Mouse (Mus musculus): ENCODE data around the gene Phf1. TPM values are rescaled to one million over a fixed set of nuclear protein-coding genes. Genes with fewer than 3 reads are reported as not detected.

Gene Phf1
- total and polyA plus RNA-seq, 3 experiments, result 35.2 to 202 (median 36.4) TPM

DNA sequence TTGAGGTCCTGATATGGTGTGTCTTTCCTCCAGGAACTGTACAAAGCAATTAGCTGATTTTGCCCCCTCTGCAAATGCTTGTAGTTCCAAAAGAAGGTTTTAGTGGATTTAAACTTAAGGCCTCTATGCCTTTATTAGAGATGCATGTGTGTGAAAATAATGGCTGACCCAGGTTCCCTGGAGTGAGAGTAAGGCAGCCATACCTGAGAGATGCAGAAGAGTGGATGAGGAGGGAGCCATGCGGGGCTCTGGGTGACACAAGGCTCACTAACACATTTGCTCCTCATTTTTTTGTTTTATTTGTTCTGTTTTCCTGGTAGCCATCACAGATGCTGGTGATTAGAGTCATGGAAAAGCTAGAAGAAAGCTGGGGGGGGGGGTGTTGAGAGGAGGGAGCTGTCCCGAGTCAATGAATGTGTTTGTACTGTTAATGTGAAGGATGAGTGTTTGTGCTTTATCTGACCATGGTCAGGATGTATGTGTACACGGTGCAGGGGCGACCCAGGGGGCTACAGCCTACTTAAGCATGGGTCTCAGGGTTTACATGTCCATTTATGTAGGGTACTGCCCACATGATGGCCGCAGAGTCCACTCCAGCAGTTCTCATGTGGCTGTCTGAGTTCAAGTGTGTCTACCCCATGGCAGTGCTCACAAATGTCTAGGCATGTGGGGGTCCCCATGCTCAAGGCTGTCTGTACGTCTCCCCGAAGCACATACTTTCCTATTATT is 17.9 kb downstream of the Phf1 start:
- no peak for DNase-seq

DNA sequence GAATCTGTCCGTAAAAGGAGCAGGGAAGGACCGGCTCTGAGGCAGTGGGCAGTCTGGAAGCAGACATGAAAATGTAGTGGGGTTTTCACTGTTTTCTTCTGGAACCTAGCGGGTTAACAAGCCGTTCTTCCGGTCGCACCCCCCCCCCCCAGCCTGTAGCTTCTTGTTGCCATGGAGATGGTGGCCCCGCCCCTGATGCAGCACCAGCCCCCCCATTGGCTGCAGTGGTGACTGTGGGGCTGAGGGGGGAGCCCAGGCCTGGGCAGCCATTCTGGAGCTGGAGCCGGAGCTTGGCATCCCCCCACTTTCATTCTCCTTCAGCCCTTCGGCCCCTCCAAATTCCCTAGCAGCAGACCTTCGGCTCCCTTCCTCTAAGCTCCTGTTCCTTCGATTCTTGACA is 18.6 kb downstream of the Phf1 start:
- DNase-seq, result peak; percentile 69

DNA sequence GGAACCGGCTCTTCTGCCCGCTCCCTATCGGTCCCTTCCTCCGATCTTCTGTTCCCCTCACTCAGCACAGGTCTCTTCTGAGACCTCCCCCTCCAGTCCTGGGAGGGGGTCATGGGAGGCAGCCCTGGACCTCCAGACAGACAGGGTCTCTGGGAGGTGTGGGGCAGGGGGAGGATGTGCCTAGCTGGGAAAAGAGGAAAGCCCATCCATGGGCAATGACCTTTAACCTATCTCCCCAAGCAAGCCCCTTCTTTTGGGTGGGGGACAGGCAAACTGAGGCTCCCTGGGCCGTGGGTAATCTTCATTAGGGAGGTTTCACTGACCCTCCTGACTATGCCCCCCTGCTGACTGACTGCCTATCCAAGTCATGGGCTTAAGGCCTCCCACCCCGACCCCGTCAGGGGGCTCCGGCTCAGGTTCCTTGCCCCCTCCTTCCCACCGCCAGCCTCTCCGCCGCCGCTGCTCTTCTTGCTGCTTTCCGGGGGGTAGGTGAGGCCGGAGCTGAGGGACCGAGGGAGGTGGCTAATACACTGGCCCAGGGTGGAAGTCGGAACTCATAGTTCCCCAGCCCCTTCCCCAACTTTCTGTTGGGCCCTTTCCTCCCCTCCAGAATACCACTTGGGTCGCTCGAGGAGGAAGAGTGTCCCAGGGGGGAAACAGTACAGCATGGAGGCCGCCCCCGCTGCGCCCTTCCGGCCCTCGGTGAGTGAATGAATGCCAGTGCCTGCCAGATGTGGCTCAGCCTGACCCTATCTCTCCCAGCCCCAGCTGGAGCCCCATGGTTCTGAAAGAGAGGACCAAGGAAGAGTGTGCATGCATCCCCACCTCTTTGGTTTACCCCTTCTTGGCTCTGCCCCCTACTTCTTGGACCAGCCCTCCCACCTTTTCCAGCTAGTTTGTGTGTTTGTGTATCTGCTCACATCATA is 19.4 kb downstream of the Phf1 start:
- no peak for DNase-seq

DNA sequence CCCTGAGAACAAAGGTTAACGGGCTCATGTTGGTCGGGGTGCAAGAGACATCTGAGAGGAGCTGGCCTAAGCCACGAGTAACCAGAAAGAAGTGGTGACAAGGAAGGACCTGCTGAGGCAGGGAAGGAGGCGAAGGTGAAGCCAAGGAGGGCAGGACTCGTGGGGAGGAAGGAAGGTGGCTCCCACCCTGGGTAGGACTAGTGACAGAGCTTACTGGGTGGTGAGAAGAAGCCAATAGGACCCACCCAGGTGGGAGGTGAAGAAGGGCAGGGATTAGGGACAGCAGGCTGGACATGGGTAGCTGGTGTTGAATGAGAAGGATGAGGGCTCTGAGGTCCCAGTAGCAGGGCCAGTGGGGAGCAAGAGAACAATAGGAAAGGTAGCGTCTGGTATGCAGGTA is 20.3 kb downstream of the Phf1 start:
- DNase-seq, result no peak

DNA sequence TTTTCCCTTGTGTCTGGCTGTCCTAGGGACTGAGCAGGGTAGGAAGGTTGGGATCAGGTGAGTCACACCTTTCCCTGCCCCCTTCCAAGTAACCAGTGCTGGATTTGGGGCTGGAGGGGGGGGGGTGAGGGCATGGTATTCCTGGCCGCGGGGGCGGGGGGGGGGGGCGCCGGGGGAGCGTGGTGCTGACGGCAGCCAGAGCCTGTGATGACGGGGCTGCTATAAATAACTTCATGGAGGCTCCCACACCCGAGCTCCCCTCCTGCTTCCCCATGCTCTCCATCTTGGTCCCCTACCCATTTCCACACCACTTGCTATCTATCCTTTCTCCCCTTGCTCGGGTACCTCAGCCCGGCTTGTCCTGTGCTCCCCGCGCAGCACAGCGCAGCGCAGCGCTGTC is 20.9 kb downstream of the Phf1 start:
- peak; percentile 7 for DNase-seq

DNA sequence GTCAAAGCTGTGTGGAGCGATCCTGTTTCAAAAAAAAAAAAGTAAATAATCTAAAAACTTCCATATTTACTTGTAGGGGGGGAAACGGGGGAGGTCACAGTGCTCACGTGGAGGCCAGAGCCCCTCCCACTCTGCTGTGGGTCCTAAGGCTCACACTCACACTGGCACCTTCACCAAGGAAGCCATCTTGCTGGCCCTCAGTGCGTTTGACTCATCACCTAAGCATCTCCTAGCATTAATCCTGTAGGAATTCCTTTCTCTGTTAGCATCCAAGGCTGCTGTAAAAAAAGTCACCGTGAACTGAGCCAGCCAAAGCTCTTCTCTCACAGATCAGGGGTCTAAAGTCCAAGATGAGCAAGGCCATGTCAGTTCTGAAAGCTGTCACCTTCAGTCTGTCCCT is 23.5 kb downstream of the Phf1 start:
- DNase-seq, result peak; percentile 33

DNA sequence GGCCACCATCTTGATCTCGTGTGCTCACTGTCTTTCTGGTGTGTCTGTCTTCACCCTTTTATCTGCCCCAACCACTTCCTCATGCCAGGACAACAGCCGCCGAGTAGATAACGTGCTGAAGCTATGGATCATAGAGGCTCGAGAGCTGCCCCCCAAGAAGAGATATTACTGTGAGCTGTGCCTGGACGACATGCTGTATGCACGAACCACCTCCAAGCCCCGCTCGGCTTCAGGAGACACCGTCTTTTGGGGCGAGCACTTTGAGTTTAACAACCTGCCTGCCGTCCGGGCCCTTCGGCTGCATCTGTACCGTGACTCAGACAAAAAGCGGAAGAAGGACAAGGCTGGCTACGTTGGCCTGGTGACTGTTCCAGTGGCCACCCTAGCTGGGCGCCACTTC is 24.0 kb downstream of the Phf1 start:
- DNase-seq, result peak; percentile 35

DNA sequence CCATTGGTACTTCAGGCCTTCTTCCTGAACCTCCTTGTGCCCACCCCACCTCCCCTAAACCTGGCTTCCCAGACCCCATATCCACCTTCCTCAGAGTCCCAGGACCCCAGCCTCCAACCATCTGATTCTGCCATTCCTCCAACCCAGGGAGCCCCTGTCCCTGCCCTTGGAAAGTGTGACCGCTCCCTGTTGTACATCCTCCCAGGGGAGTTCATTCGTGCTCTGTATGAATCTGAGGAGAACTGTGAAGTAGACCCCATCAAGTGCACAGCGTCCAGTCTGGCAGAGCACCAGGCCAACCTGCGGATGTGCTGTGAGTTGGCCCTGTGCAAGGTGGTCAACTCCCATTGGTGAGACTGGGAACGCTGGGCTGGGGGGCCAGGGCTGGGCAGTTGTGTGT is 25.0 kb downstream of the Phf1 start:
- no peak for DNase-seq

DNA sequence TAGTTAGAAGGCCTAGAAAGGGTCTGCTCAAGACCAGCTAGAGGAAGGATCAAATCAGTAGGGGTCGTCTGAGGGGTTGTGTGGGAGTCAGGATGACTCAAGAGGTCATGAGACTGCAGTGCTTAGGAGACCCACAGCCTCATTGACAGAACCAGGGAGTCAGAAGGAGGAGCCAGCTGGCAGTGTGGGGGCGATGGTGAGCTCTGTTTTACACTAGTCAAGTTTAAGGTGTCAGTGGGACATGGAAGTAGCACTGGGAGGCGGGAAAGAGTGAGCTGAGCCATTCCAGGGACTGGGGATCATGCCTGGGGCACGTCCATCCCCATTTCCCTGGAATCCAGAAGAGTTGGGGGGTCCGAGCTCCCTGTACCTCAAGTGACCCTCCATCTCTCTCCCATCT is 26.0 kb downstream of the Phf1 start:
- no peak for DNase-seq

DNA sequence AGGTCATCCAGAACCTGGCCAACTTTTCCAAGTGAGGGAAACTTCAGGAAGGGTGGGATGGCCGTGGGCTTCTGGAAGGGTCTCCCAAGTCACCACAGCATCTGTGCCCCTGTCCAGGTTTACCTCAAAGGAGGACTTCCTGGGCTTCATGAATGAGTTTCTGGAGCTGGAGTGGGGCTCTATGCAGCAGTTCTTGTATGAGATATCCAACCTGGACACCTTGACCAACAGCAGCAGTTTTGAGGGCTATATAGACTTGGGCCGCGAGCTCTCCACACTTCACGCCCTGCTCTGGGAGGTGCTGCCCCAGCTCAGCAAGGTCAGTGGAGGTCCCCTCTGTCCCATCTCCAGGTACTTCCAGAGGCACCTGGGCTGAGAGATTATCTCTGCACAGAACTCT is 27.0 kb downstream of the Phf1 start:
- no peak for DNase-seq

DNA sequence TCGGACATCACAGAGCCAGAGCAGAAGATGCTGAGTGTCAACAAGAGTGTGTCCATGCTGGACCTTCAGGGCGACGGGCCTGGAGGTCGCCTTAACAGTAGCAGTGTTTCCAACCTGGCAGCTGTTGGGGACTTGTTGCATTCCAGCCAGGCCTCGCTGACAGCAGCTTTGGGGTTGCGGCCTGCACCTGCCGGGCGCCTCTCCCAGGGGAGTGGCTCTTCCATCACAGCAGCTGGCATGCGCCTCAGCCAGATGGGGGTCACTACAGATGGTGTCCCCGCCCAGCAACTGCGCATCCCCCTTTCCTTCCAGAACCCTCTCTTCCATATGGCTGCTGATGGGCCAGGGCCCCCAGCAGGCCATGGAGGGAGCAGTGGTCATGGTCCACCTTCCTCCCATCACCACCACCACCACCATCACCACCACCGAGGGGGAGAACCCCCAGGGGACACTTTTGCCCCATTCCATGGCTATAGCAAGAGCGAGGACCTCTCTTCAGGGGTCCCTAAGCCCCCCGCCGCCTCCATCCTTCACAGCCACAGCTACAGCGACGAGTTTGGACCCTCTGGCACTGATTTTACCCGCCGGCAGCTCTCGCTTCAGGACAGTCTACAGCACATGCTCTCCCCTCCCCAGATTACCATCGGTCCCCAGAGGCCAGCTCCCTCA is 28.9 kb downstream of the Phf1 start:
- no peak for DNase-seq

DNA sequence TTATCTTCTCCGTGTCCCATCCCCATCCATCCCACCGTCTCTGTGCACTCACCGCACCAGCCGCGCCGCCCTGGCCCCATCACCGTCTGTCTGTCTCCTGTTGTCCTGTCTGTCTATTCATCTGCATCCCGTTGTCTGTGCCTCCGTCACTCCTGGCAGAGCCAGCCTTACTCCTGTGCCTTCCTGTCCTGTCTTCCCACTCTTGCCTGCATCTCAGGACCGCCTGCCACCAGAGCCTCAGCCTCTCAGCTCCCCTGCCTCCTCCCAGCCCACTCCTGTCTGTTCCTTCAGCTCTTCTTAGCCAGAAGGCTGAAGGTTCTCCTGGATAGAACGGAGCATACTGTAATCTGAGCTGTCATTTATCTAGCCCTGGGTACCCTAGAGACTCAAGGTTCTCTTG is 34.1 kb downstream of the Phf1 start:
- DNase-seq, result no peak

DNA sequence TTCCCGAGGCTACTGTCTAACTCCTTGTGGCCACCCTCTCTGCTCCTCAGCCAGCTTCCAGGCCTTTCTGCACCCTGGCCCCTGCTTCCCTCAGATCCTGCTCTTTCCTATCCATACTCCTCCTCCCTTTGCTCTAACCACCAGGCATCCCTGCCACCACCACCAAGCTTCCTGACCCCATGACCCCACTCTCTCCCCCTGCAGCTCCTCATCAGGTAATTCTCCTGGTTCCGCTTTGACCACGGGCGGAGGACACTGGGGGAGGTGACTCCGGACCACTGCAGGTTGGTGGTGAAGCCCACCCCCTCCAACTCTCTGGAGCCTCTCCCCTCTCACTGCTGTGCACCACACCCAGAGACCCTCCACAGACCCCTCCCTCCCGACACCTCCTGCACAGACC is 34.6 kb downstream of the Phf1 start:
- no peak for DNase-seq

DNA sequence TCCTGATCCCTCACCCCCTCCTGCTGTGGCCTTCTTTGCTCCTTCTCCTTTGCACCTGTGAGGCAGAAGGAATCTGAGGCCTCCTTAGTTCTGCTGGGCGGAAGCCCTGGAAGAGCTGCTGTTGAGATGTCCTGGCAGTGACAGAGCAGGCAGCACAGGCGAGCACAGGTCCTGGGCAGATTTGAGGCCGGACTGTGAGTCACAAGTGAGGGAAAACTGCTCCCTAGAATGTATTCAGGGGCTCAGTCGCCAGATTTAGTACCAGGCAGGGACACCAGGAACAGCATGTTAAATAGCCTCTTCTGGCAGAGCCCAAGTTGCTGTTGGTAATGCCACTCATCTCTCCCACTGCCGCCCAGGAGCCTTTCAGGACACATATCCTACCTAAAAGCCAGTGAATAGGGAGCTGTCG is 35.4 kb downstream of the Phf1 start:
- DNase-seq, result no peak

DNA sequence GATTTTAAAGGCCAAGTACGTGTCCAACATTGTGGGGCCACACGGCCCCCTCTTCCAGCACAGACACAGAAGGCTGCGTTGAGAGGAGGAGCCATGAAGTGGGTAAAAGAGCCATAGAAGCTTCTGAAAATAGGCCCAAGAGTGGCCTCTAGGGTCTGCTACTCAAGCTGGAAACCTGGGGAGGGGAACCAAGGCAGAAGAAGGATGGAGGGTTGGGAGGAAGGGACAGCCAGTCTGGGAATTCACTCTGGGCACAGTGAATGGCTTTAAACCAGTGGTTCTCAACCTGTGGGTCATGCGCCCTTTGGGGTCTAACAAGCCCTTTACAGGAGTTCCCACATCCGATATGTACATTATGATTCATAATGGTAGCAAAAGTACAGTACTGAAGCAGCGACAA is 36.4 kb downstream of the Phf1 start:
- DNase-seq, result no peak

DNA sequence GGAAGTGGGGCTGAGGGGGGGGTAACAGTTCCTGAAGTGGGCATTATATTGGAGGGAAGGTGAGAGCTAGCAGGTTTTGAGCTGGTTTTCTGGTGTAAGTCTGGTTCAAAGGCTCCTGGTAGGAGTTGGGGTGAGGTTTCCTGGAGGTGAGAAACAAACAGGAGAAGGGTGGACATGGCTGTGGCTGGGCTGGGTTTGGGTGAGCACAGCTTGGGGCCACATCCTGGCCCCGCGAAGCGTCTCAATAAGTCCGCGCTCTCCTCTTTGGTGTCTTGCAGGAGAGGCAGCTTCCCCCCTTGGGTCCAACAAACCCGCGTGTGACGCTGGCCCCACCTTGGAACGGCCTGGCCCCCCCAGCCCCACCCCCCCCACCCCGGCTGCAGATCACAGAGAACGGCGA is 37.4 kb downstream of the Phf1 start:
- DNase-seq, result no peak

DNA sequence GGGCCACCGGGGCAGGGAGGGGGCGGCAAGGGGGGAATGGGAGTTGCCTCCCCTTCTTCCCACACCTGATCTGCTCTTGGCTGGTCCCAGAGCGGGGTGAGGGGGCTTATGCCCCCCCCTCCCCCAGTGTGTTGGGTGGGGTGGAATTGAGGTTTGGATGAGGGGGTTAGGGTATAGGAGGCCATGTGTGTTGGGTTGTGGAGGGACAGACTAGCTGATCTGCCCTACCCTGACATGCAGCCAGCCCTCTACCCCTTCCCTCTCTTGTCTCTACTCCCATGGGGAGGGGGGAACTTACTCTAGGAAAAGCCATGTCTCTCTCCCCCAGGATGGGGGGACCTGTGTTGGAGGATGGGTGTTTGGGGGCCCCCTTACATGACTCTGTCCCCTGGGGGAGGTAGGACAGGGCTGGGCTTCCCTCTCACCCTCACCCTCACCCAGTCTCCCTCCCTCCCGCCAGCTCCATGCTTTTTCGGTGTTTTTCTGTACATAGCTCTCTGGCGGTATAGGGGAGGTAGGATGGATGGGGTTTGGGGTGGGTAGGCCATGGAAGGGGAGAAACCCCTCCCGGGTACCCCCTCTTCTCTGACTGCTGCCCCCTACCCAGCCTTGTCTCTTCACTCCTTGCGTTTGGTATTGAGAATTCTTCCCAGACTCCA is 38.5 kb downstream of the Phf1 start:
- no peak for DNase-seq

DNA sequence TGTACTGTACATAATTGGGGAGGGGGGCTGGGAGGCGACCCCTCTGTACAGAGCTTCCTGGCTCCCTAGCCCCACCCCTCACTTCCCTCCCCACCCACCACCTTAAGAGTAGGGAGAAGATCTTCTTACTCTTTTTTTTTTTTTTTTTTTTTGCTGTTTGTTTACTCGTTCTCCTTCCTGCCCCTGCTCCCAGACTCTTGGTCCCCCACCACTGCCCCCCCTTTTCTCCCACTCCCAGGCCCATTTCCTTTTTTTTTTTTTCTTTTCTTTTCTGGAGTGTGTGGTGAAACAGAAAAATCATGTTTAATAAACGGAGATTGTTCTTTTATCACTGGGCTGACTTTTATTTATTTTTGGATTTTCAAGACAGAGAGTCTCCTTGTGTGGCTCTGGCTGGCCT is 39.3 kb downstream of the Phf1 start:
- no peak for DNase-seq

DNA sequence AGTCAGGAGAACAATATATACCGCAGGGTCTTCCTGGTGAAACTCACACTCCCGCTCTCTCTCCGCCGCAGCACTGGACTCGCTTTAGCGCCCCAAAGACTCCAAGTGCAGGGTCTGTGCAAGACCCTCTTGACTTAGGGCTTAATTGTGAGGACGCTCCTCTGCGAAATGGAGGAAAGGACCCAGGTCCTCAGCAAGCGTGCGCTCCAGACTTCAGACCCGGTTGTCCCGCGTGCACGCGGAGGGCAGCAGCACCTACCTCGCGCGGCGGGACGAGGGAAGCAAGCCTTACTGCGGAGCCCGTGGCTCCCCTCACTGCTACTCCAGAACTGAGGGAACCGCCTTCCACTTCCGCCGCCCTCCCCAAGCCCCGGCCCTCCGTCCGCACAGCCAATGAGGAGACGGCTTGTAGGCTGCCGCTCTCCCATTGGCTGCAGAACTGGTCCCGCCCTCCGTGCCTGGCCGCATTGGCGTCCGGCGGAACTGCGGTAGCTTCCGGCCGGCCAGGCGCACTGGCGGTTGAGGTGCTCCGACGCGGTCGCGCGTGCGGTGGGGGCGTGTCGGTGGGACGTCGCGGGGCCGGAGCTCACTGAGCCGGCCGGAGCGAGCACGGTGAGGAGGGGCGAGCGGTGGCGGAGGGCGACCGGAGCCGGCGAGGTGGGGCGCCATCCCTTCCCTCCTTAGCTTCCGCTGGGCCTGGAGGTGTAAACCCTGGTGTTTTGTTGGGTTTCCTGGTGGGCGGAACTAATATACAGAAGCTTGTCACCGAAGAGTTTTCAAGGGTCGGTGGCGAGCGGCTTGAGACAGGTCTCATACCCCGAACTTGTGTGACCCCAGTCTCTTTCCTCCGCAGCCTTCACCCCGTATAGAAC is 40.1 kb downstream of the Phf1 start, which contains the start of gene Zbtb9:
TSS of gene Zbtb9 (plus strand) at position 465 of the 872 bp plus-strand sequence.
- DNase-seq, result peak; percentile 98

DNA sequence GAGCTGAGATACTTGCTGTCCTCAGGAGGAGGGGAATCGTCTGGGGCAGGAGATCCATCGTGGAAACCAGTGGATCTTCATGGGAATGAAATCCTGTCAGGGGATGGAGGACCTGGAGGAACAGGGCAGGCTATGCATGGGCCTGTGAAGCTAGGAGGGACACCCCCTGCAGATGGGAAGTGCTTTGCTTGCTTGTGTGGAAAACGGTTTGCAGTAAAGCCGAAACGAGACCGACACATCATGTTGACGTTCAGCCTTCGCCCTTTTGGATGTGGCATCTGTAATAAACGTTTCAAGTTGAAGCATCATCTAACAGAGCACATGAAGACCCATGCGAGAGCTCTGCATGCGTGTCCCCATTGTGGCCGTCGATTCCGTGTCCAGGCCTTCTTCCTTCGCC is 41.7 kb downstream of the Phf1 start:
- DNase-seq, result no peak

DNA sequence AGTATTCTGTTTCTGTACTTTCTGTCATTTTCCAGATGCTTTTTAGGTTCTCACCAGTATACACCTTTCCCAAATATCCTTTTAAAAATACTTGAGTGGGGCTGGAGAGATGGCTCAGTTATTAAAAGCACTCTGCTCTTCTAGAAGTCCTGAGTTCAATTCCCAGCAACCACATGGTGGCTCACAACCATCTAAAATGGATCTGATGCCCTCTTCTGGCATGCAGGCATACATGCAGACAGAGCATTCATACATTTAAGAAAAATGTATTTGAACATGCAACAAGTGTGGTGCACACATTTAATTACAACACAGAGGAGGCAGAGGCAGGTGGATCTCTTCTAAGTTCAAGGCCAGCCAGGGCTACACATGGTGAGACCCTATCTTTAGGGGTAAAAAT is 42.6 kb downstream of the Phf1 start:
- no peak for DNase-seq
